Mouse (Mus musculus) left cerebral cortex, postnatal 14 days (tissue): ENCODE data around the gene Tmigd3. TPM values are rescaled to one million over a fixed set of nuclear protein-coding genes. Genes with fewer than 3 reads are reported as not detected.

Experiments used
- DNase-seq, 2 experiments: peaks; one replicate each; pipeline ENCODE4 v3.0.0; 2021 to 2022; ENCODE audit warnings: low spot score in 2 of 2, mixed read lengths in 1 of 2
- intact Hi-C: fragments of 180-260 bp; cut with DNase I; formaldehyde crosslinking; loops from one replicate; pipeline ENCODE4 v1.15.1; 2025
- total RNA-seq, 2 experiments: library from RNA; stranded (reverse); gene quantifications; 2 replicates each; pipeline ENCODE4 v1.2.3; 2021

The Tmigd3 gene
- total RNA-seq, 2 experiments from 2014 or later: 0.35 TPM; not detected in 1

- intact Hi-C loops: no loop called here
- no peak for DNase-seq
These were observed 53.9 kb downstream of the Tmigd3 start for GRCm38 (mm10) chr3:105924616-105925015.

DNA sequence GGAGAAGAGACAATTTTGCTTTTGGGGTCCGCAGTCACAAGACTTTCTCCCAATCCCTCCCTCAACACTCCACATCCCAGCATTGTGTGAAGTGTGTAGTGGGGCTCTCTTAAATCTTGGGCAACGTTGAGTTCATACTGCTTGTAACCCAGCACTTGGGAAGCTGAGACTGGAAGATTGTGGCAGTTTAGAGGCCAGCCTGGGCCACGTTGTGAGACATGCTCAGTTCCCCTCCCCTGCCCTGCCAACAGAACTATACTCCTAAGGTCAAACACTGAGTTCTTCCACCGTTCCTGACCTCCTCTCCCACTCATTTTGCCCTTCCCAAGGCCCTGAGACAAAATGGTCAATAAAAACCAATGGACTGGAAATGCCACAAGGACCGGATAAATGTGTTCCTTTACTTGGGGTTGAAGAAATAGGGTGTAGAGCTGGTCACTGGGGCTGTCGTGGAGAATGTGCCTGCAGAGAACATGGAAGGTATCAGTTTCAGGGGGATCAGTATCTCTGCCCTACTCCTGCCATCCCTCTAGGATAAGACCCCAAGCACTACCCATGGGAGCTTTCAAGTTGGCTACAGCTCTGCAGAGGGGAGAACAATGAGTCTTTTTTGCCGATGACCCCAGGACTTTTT, 57.0 kb downstream of the Tmigd3 start:
- intact Hi-C loops: no loop called here
- DNase-seq: no peak

- intact Hi-C loops: no loop called here
- DNase-seq: no peak
These were observed 57.5 kb downstream of the Tmigd3 start for GRCm38 (mm10) chr3:105928195-105928569.

- intact Hi-C loops: no loop called here
- DNase-seq: no peak
These were observed 58.1 kb downstream of the Tmigd3 start for GRCm38 (mm10) chr3:105928781-105929180.

DNA sequence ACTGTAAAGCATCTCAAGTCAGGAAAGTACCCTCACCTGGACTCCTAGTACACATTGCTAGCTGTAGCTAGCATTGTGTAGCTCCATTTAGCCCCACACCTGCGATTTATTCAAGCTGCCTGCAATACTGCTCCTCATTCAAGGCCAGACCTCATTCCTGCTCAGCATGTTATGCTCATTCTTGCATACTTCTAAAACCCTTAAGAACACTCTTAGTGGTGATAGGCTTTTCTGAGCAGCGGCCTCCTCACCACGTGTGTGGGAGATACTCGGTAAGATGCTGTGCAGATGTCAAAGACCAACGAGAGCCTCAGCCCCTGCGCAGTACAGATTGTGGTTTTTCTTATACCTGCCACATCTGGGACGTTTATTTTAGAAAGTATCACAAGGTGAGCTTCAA, 59.1 kb downstream of the Tmigd3 start:
- DNase-seq: no peak
- intact Hi-C loops: no loop called here

DNA sequence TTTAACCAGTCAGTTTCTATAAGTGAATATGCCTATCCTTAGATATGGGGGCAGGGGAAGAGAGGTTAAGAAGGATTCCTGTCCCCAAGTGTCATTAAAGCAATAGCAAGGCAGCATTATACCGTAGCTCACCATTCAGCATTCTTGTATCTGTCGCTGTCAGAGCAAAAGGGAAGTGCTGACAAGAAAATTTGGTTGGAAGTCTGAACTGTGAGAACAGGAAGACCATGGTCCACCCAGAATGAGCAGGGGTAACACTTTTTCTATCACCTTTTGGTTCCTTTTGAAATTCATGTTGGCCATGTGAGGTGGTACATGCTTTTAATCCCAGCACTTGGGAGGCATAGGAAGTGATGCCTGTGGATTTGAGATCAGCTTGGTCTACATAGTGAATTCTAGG, 60.4 kb downstream of the Tmigd3 start:
- intact Hi-C loops: no loop called here
- no peak for DNase-seq

DNA sequence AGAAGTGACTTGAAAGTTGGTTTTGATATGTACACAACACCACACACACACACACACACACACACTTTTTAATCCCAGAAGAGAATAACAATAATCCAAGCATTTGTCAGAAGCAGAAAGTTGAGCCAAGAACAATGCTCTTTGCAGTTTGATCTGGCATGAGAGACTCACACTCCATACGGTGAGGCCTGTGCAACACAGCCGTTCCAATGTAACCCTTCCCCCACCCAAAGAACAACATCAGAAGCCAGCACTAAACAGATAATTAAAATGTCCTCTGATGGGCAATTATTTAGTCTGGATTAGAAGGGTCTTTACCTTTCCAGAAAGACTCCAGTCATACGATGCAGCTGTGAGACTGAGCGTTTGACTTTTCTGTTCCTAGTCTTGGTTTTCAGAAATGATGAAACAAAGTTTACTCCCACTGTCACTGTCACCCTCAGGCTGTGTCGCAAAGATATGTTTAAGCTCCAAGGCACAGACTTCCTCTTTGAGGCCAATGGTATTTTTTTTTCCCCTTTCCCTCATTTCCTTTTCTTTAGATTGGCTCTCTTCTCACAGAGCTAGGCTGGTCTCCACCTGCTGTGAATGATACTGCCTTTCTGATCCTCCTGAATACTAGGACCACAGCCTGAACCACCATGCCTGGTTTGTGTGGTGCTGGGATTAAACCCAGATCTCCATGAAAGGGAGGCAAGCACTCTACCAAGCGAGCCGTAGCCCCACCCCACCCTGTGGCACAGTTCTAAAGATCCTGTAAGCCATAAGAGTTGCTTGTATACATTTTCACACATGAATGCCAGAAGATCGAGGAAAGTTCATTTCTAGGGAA, 61.8 kb downstream of the Tmigd3 start, which contains the start of gene I830077J02Rik:
TSS of gene I830077J02Rik (minus strand) at position 425 of the 832 bp plus-strand sequence.
- intact Hi-C loops: no loop called here
- DNase-seq: no peak

DNA sequence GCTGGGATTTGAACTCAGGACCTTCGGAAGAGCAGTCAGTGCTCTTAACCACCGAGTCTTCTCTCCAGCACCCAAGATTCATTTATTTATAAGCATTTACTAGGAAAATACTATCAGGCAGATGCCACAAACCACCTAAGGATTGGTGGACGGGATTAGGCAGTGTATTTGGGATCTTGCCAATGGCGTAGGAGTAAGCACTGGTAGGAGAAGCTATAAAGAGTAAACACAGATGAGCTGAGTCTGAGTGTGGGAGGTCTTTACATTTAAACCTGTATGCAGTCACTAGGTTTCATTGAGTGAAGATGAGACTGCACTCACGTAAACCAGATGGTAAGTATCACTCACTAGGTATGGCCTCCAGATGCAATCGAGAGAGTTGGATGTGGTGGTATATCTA, 63.2 kb downstream of the Tmigd3 start:
- intact Hi-C loops: no loop called here
- DNase-seq: peak in 1 of 2 experiments; percentile 15

- peak; percentile 18 to 43 for DNase-seq
- intact Hi-C loops: no loop called here
These were observed 64.3 kb downstream of the Tmigd3 start for GRCm38 (mm10) chr3:105935033-105935432.

DNA sequence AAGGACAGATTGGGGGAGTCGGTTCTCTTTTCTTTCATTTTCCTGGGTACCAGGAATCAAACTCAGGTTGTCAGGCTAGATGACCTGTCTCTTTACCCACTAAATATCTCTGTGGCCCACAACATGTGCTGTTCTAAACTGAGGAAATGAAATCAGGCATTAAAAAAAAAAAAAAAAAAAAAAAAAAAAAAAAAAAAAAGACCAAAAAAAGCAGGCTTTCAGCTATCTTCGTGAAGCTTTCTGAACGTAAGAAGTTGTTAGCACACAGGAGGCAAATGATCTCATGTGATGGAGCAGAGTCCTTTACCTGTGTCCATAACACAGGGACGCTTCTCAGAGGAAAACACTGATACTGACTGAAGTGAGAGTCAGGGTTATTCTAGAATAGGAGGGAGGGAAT, 65.4 kb downstream of the Tmigd3 start:
- no peak for DNase-seq

DNA sequence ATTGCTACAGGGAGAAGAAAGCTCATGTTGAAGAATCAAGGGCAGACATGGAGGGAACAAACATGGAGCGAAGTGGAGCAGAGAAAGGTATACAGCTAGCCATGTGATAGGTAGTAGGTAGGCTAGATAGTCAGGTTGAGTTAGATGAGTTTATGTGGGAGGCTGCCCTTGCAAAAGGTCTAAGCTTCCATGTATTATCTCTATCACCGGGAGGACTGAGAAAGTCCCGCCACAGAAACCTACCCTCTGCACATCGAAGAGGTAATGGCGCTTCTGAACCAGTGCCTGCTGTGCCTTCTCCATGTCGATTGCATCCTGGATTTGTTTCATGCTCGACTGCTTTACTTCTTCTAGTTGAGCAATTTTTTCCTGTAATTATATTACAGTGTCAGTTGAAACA, 80.6 kb downstream of the Tmigd3 start:
- intact Hi-C loops: no loop called here
- no peak for DNase-seq

More for the DNA sequence above, 65.4 kb downstream of the Tmigd3 start:
- intact Hi-C loops: no loop called here

- DNase-seq: no peak
- intact Hi-C loops: no loop called here
These were observed 86.5 kb downstream of the Tmigd3 start for GRCm38 (mm10) chr3:105957235-105957634.

DNA sequence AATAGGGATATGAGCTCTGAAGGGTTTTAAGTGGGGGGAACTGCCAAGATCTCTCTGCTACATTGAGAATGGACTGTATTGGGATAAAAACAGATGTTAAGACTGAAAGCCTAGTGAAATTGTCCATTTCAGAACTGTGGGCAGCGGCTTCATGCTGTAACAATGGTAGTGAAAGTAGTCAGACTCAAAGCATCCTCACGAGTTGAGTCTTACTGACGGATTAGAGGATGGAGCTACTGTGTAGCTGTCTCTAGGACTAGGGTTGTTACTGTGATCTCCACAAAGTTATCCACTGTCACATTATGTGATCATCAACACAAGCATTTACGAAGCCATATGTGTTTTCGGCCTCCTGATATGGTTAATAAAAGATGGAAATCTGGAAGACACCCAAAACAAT, 87.5 kb downstream of the Tmigd3 start:
- no peak for DNase-seq
- intact Hi-C loops: no loop called here

DNA sequence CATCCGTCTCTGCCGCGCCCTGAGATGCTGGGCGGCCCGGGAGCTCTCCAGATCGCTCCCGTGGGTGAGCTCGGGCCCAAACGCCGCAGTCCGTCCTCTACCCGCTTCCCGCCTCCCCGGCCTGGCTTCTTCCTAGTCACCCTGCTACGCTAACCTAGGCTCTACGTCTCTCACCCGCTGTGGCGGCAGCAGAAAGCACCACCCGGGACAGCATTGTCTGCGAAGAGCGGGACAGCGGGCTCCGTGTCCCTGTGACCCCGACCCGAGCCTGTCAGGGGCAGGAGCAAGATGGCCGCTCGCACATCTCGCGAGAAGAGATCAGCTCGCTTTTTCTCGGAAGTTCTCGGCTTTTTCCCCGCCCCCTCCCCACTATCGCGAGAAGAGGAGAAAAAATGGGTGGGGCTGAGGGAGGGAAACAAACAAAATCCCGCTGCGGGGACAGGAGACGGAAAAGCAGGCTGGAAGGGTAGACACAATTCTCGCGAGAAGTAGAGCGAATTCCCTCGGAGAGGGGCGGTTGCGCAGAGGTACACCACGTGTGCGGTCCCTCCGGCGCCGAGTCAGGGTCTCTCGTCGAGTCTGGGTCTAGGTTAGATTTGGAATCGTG, 88.4 kb downstream of the Tmigd3 start, which contains the start of gene Wdr77:
TSS of gene Wdr77 (plus strand) at position 396 of the 607 bp plus-strand sequence.
- peak; percentile 95 to 97 for DNase-seq
- intact Hi-C loops: no loop called here

DNA sequence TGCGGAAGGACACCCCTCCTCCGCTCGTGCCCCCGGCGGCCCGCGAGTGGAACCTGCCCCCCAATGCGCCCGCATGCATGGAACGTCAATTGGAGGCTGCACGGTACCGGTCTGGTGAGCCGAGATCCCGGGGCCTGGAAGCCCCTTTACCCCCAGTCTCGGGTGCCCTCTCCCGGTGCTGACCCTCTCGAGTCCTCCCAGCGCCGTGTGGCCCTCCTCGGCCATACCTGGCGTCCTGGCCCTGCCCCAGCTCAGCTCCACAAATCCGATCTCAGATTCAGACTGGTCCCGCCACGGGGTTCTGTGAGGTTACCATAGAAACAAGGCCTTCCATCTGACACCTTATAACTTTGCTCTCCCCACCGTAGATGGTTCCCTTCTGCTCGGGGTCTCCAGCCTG, 88.9 kb downstream of the Tmigd3 start:
- intact Hi-C loops: no loop called here
- peak in 1 of 2 experiments; percentile 52 for DNase-seq

DNA sequence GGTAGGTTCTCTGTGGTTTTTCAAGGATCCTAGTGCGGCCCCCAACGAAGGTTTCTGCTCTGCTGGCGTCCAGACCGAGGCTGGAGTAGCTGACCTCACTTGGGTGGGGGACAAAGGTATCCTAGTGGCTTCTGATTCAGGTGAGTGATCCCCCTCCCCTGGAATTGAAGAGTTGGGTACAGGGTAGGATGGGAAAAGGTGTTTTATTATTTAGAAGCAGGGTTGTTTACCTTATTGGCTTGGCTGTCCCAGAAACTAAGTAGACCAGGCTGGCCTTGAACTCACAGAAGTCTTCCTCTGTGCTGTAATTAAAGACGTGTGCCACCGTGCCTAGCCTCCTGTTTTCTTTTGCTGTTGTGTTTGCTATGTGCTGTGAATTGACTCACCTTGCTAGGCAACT, 89.3 kb downstream of the Tmigd3 start, which contains the start of gene Atp5f1:
TSS of gene Atp5f1 (minus strand) at position 101 of the 400 bp plus-strand sequence.
- intact Hi-C loops: no loop called here
- DNase-seq: no peak

GRCm38 (mm10) chr3:105960700-105961099, 90.0 kb downstream of the Tmigd3 start:
- DNase-seq: peak in 1 of 2 experiments; percentile 31
- intact Hi-C loops: no loop called here

DNA sequence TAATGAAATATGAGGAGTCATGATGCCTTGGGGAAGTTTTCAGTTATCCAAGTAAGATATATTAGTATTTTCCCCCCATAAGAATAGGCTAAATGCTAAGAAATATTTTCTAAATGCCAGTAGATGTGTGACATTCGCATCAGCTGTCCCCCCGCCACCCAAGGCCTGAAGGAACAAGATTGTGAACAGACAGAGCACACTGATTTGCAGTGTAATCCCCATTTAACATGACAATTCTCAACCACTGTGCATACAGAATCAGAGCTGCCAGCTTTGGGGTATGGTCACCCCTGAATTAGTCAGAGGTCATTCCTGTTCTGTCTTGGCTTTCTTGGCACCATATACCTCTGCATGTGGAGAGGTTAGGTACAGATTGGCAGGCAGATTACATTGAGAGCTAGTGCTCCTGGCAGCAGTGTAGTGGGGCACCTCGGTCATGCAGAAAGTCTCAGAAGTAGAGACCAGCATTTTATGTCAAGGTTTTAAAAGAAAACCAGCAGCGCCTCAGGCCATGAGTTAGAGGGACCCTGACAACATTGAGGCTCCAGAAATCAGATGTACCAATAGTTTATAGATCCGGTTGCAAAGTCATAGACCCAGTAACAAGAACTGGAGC, 101.2 kb downstream of the Tmigd3 start:
- intact Hi-C loops: no loop called here
- DNase-seq: no peak

DNA sequence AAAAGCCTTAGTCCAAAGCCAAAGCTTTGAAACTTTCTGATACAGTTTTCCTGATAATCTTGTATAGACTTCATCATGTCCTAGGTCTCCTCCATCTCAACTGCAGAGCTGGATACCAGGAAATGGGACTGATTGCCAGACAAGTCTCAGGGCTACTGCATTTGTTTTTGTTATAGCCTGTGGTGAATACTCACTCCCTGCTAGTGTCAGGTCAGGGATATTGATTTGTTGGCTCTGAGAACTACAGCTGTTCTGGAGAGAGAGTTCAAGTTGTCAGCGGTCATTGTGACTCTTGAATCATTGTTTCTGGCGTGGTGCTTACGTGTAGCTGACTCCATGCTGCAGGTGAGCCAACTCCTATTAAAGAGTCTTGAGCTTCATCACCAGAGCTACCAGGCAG, 102.7 kb downstream of the Tmigd3 start, which contains the start of gene Ovgp1:
TSS of gene Ovgp1 (plus strand) at position 301 of the 400 bp plus-strand sequence.
- no peak for DNase-seq
- intact Hi-C loops: no loop called here
